Mouse (Mus musculus) left cerebral cortex, adult 2 months (tissue): Measurements from ENCODE around the gene Speer4a. TPM values are rescaled to one million over a fixed set of nuclear protein-coding genes. Genes with fewer than 3 reads are reported as not detected.
A peak's percentile ranks its signal among the peaks of the same experiment; 100 is the strongest.
"Not testable (repeated sequence)": the region's sequence is repeated elsewhere in the genome, so short reads cannot be mapped to it uniquely, and the experiment has no call there.

Experiments
- DNase-seq, 2 experiments: peaks; one replicate each; pipeline ENCODE4 v3.0.0; 2021 to 2022; ENCODE audit warnings: low spot score in 2 of 2, mixed read lengths in 1 of 2; ENCODE audit errors: extremely low spot score in 1 of 2
- H3K27ac ChIP-seq: fragments of 200-600 bp; 2 replicates; pipeline ENCODE4 v1.8.1; 2022
- H3K4me3 ChIP-seq: fragments of 200-600 bp; 2 replicates; pipeline ENCODE4 v1.8.1; 2022
- CTCF ChIP-seq: fragments of 200-600 bp; IDR thresholded peaks from 2 replicates; pipeline ENCODE4 v1.8.1; 2022; ENCODE audit warnings: antibody characterized with exemption, mild to moderate bottlenecking, moderate library complexity
- intact Hi-C: fragments of 180-260 bp; cut with DNase I; formaldehyde crosslinking; loops from one replicate; pipeline ENCODE4 v1.15.1; 2025
- long read RNA-seq, 2 experiments: library from polyadenylated mRNA; stranded (forward); transcript quantifications; one replicate each; pipeline ENCODE4 v2.0.0; 2021; ENCODE audit warnings: borderline mapping rate in 2 of 2
- total RNA-seq, 2 experiments: library from RNA; stranded (reverse); gene quantifications; 2 replicates each; pipeline ENCODE4 v1.2.3; 2021

The Speer4a gene
- not detected for total RNA-seq
- long read RNA-seq, experiment 1: 0 reads
- long read RNA-seq, experiment 2: 0 reads

DNA sequence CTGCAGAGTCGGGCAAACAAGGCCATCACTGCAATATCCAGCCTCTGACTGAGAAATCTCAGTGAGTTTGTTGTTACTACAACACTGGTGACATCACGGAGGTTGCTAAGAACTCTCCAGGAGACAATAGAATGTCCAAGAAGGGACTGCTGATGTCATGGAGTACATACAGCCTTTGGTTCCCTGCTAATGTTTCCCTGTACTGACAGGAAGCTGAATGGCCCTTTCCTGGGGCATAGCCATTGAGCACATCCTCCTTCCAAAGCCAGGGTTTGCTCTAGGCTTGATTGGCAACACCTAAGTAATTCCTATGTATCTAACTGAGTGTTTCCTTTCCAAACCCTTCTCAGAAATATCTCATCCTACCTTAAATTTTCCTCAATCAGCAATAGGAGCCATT, at the start of gene Speer4a:
Speer4a (minus strand) TSS at position 101 of the 400 bp plus-strand sequence.
- DNase-seq, H3K4me3 ChIP-seq, H3K27ac ChIP-seq, intact Hi-C loops: not testable (repeated sequence)

DNA sequence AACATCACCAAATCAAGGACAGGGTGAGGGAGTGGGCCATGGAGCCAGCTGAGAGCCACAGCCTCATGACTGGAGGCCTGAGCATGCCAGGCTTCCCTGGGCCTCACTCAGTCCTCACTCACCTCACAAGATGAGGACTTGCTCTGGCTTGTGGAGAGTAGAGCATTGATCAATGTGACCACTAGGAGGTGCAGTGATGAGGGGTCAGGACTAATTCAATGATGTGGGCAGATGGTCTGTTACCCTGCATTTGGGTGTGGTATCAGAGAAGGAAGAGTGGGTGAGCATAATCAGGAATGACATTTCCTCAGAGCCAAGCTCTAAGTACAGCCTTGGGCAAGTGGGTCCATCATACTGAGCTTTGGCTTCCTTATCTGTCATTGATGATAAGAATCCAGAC, 39.7 kb upstream of the Speer4a start:
- intact Hi-C loops, H3K27ac ChIP-seq, H3K4me3 ChIP-seq, DNase-seq: not testable (repeated sequence)

DNA sequence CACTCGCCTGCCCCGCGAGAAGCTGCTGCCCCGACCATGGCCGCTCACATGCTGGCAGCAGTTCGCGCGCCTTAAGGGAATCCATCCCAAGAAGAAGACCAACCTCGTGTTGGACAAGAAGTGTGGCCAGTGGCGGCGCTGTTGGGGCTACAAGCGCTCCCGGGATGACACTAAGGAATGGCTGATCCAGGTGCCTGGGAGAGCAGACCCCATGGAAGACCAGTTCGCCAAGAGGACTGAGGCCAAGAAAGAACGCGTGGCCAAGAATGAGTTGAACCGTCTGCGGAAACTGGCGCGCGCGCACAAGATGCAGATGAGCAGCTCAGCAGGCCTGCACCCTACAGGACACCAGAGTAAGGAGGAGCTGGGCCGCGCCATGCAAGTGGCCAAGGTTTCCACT, 31.4 kb upstream of the Speer4a start:
- TF ChIP-seq CTCF: no peak
- intact Hi-C loops: no loop called here
- Histone ChIP-seq H3K4me3 (no peak overlapping the region), H3K27ac (no peak overlapping the region)
- DNase-seq: no peak

DNA sequence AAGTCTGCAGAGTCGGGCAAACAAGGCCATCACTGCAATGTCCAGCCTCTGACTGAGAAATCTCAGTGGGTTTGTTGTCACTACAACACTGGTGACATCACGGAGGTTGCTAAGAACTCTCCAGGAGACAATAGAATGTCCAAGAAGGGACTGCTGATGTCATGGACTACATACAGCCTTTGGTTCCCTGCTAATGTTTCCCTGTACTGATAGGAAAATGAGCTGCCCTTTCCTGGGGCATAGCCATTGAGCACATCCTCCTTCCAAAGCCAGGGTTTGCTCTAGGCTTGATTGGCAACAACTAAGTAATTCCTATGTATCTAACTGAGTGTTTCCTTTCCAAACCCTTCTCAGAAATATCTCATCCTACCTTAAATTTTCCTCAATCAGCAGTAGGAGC, 19.1 kb upstream of the Speer4a start, which contains the start of gene Gm7347:
Gm7347 (minus strand) TSS at position 101 of the 400 bp plus-strand sequence.
- H3K27ac ChIP-seq, intact Hi-C loops, DNase-seq, H3K4me3 ChIP-seq: not testable (repeated sequence)

DNA sequence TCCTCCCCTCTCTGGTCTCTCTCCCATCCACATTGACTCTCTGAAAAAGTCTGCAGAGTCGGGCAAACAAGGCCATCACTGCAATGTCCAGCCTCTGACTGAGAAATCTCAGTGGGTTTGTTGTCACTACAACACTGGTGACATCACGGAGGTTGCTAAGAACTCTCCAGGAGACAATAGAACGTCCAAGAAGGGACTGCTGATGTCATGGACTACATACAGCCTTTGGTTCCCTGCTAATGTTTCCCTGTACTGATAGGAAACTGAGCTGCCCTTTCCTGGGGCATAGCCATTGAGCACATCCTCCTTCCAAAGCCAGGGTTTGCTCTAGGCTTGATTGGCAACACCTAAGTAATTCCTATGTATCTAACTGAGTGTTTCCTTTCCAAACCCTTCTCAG, 16.5 kb downstream of the Speer4a start, which contains the start of gene Gm5862:
Gm5862 (minus strand) TSS at position 101 of the 400 bp plus-strand sequence.
- intact Hi-C loops, H3K27ac ChIP-seq, H3K4me3 ChIP-seq, DNase-seq: not testable (repeated sequence)

DNA sequence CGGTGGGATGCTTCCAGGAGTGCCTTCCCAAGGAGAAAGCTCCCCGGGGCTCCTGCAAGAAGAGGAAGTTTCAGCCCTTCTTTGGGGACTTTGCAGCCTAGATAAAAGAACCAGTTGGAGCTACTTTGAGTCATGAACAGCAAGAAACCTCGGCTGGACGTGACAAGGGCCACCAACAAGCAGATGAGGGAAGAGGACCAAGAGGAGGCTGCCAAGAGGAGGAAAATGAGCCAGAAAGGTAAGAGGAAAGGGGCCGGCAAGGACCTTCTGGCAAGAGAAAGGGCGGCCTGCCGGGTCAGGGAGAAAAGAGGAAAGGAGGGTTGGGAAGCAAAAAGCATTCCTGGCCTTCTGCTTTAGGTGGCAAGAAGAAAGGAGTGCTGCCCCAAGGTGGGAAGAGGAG, 31.7 kb downstream of the Speer4a start:
- intact Hi-C loops, H3K4me3 ChIP-seq, H3K27ac ChIP-seq: not testable (repeated sequence)

DNA sequence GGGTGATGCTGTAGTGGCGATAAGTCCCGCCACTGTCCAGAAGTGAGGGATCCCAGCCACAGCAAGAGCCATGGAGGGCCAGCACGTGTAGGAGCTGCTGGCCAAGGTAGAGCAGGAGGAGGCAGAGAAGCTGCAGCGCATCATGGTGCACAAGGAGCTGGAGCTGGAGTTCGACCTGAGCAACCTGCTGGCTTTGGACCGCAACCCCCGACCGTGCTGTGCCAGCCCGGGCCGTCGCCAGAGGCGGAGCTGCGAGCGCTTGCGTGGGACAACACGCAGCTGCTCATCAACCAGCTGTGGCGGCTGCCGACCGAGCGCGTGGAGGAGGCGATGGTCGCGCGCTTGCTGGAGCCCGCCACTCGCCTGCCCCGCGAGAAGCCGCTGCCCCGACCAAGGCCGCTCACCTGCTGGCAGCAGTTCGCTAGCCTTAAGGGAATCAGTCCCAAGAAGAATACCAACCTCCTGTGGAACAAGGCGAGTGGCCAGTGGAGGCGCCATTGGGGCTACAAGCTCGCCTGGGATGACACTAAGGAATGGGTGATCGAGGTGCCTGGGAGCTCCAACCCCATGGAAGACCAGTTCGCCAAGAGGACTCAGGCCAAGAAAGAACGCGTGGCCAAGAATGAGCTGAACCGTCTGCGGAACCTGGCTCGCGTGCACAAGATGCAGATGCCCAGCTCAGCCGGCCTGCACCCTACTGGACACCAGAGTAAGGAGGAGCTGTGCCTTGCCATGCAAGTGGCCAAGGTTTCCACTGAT, 32.2 kb downstream of the Speer4a start:
- H3K27ac ChIP-seq, intact Hi-C loops: not testable (repeated sequence)
- peak overlapping the region; percentile 21; the same call in 1 of the 2 replicates for H3K4me3 ChIP-seq
- DNase-seq: peak; percentile 12 to 14

More for the DNA sequence above, 31.7 kb downstream of the Speer4a start:
- DNase-seq: not testable (repeated sequence)

DNA sequence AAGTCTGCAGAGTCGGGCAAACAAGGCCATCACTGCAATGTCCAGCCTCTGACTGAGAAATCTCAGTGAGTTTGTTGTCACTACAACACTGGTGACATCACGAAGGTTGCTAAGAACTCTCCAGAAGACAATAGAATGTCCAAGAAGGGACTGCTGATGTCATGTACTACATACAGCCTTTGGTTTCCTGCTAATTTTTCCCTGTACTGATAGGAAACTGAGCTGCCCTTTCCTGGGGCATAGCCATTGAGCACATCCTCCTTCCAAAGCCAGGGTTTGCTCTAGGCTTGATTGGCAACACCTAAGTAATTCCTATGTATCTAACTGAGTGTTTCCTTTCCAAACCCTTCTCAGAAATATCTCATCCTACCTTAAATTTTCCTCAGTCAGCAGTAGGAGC, 34.7 kb downstream of the Speer4a start, which contains the start of gene Gm1979:
Gm1979 (minus strand) TSS at position 101 of the 400 bp plus-strand sequence.
- H3K27ac ChIP-seq, intact Hi-C loops, H3K4me3 ChIP-seq, DNase-seq: not testable (repeated sequence)

DNA sequence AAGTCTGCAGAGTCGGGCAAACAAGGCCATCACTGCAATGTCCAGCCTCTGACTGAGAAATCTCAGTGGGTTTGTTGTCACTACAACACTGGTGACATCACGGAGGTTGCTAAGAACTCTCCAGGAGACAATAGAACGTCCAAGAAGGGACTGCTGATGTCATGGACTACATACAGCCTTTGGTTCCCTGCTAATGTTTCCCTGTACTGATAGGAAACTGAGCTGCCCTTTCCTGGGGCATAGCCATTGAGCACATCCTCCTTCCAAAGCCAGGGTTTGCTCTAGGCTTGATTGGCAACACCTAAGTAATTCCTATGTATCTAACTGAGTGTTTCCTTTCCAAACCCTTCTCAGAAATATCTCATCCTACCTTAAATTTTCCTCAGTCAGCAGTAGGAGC, 50.8 kb downstream of the Speer4a start, which contains the start of gene Gm21698:
Gm21698 (minus strand) TSS at position 101 of the 400 bp plus-strand sequence.
- H3K4me3 ChIP-seq, H3K27ac ChIP-seq, DNase-seq, intact Hi-C loops: not testable (repeated sequence)

Other genes with a start within 250 kb of the Speer4a start
- not detected for gene Gm21663, start 97.2 kb downstream of the Speer4a start, total RNA-seq
- not detected for gene Gm21671, start 85.1 kb downstream of the Speer4a start, total RNA-seq
- gene Gm21680, start 66.9 kb downstream of the Speer4a start, total RNA-seq: not detected
- gene Gm21698, start 50.9 kb downstream of the Speer4a start, total RNA-seq: not detected
- not detected for gene Gm1979, start 34.8 kb downstream of the Speer4a start, total RNA-seq
- not detected for gene Gm5862, start 16.6 kb downstream of the Speer4a start, total RNA-seq
- not detected for gene Gm7347, start 19.0 kb upstream of the Speer4a start, total RNA-seq
- gene Gm10471, start 49.7 kb upstream of the Speer4a start, total RNA-seq: not detected
- gene 5031410I06Rik, start 65.8 kb upstream of the Speer4a start, total RNA-seq: not detected
- not detected for gene Gm10220, start 81.9 kb upstream of the Speer4a start, total RNA-seq
- gene Gm7361, start 218.1 kb upstream of the Speer4a start, total RNA-seq: under 1 TPM in 1 of 2 experiments, not detected in 1; 0.19 TPM